Mouse (Mus musculus): Measurements from ENCODE around the gene Sympk. TPM values are rescaled to one million over a fixed set of nuclear protein-coding genes. Genes with fewer than 3 reads are reported as not detected.

Gene Sympk
- total and polyA plus RNA-seq, 3 experiments = 122 to 226 TPM; not detected in 1

GRCm38 (mm10) chr7:19055108-19055507 is 30.9 kb downstream of the Sympk start:
- Histone ChIP-seq H3K79me2 (ENCODE audit: control insufficient read depth, insufficient read depth, low read length, poor library complexity) (no peaks in the 10 kb centered on the region), H3K4me3 (ENCODE audit: control insufficient read depth in 1 of 2, insufficient read depth in 1 of 2, low read depth in 2 of 2, low read length in 2 of 2) (no peak overlapping the region), H3K27me3 (ENCODE audit: control insufficient read depth in 1 of 2, insufficient read depth in 2 of 2, low read length in 2 of 2) (no peaks in the 10 kb centered on the region), H3K9me3 (replicated peaks; ENCODE audit: insufficient read depth, low read length) (no peaks in the 10 kb centered on the region), H3K4me1 (ENCODE audit: control insufficient read depth in 1 of 2, insufficient read depth in 2 of 2, low read length in 2 of 2) (no peaks in the 10 kb centered on the region), H3K27ac (ENCODE audit: control insufficient read depth, low read depth, low read length) (no peak overlapping the region), H3K9ac (ENCODE audit: control insufficient read depth, low read depth, low read length, poor library complexity, severe bottlenecking) (no peak overlapping the region), H3K36me3 (ENCODE audit: control insufficient read depth in 1 of 2, insufficient read depth in 2 of 2, low read length in 2 of 2) (no peaks in the 10 kb centered on the region)
- TF ChIP-seq ZNF384 (IDR thresholded peaks at IDR 0.05; ENCODE audit: low read depth, low read length) = no peak
- no peak for TF ChIP-seq RCOR1 (IDR thresholded peaks at IDR 0.05; ENCODE audit: low read depth, low read length)
- TF ChIP-seq POLR2AphosphoS2 (IDR thresholded peaks at IDR 0.05; ENCODE audit: low read length) = no peak
- no peak for TF ChIP-seq USF1 (IDR thresholded peaks at IDR 0.05; ENCODE audit: low read depth, low read length)
- no peak for TF ChIP-seq MEF2A (IDR thresholded peaks at IDR 0.05; ENCODE audit: extremely low read depth, insufficient replicate concordance, low read depth, low read length, poor library complexity, severe bottlenecking)
- no peak for DNase-seq (ENCODE audit: low read depth, low spot score)

GRCm38 (mm10) chr7:19057405-19057804 is 33.2 kb downstream of the Sympk start:
- Histone ChIP-seq H3K79me2 (ENCODE audit: control insufficient read depth, insufficient read depth, low read length, poor library complexity) (no peaks in the 10 kb centered on the region), H3K9ac (ENCODE audit: control insufficient read depth, low read depth, low read length, poor library complexity, severe bottlenecking) (no peak overlapping the region), H3K4me3 (ENCODE audit: control insufficient read depth in 1 of 2, insufficient read depth in 1 of 2, low read depth in 2 of 2, low read length in 2 of 2) (no peak overlapping the region), H3K36me3 (ENCODE audit: control insufficient read depth in 1 of 2, insufficient read depth in 2 of 2, low read length in 2 of 2) (no peaks in the 10 kb centered on the region), H3K27me3 (ENCODE audit: control insufficient read depth in 1 of 2, insufficient read depth in 2 of 2, low read length in 2 of 2) (no peaks in the 10 kb centered on the region), H3K27ac (ENCODE audit: control insufficient read depth, low read depth, low read length) (no peak overlapping the region), H3K4me1 (ENCODE audit: control insufficient read depth in 1 of 2, insufficient read depth in 2 of 2, low read length in 2 of 2) (no peaks in the 10 kb centered on the region), H3K9me3 (replicated peaks; ENCODE audit: insufficient read depth, low read length) (no peaks in the 10 kb centered on the region)
- no peak for DNase-seq (ENCODE audit: low read depth, low spot score)
- no peak for TF ChIP-seq TAL1 (IDR thresholded peaks at IDR 0.05; ENCODE audit: low read length)
- no peak for TF ChIP-seq MEF2A (IDR thresholded peaks at IDR 0.05; ENCODE audit: extremely low read depth, insufficient replicate concordance, low read depth, low read length, poor library complexity, severe bottlenecking)
- TF ChIP-seq UBTF (IDR thresholded peaks at IDR 0.05; ENCODE audit: borderline replicate concordance, insufficient read depth, low read depth, low read length) = no peak
- TF ChIP-seq SIN3A (IDR thresholded peaks at IDR 0.05; ENCODE audit: low read length) = no peak
- TF ChIP-seq TCF12 (IDR thresholded peaks at IDR 0.05; ENCODE audit: low read depth, low read length) = no peak
- TF ChIP-seq KAT2A (conservative IDR thresholded peaks at IDR 0.05; ENCODE audit: low read depth, low read length) = no peak
- no peak for TF ChIP-seq USF2 (IDR thresholded peaks at IDR 0.05; ENCODE audit: borderline replicate concordance in 1 of 2, insufficient read depth in 1 of 2, low read depth in 1 of 2, low read length in 2 of 2)
- no peak for TF ChIP-seq GABPA (IDR thresholded peaks at IDR 0.05; ENCODE audit: low read depth, low read length)
- no peak for TF ChIP-seq RCOR1 (IDR thresholded peaks at IDR 0.05; ENCODE audit: low read depth, low read length)

GRCm38 (mm10) chr7:19065896-19066295 is 41.7 kb downstream of the Sympk start:
- Histone ChIP-seq H3K9me3 (replicated peaks; ENCODE audit: insufficient read depth, low read length) (no peaks in the 10 kb centered on the region), H3K27me3 (ENCODE audit: control insufficient read depth in 1 of 2, insufficient read depth in 2 of 2, low read length in 2 of 2) (no peaks in the 10 kb centered on the region), H3K36me3 (ENCODE audit: control insufficient read depth in 1 of 2, insufficient read depth in 2 of 2, low read length in 2 of 2) (no peaks in the 10 kb centered on the region), H3K9ac (ENCODE audit: control insufficient read depth, low read depth, low read length, poor library complexity, severe bottlenecking) (no peak overlapping the region), H3K27ac (ENCODE audit: control insufficient read depth, low read depth, low read length) (no peak overlapping the region), H3K79me2 (ENCODE audit: control insufficient read depth, insufficient read depth, low read length, poor library complexity) (no peaks in the 10 kb centered on the region), H3K4me1 (ENCODE audit: control insufficient read depth in 1 of 2, insufficient read depth in 2 of 2, low read length in 2 of 2) (no peaks in the 10 kb centered on the region), H3K4me3 (ENCODE audit: control insufficient read depth in 1 of 2, insufficient read depth in 1 of 2, low read depth in 2 of 2, low read length in 2 of 2) (no peak overlapping the region)
- no peak for TF ChIP-seq RAD21 (IDR thresholded peaks at IDR 0.05; ENCODE audit: low read depth, low read length)
- no peak for TF ChIP-seq RCOR1 (IDR thresholded peaks at IDR 0.05; ENCODE audit: low read depth, low read length)
- TF ChIP-seq MAFK (IDR thresholded peaks at IDR 0.05; ENCODE audit: borderline replicate concordance, low read depth, low read length) = no peak
- no peak for TF ChIP-seq TCF12 (IDR thresholded peaks at IDR 0.05; ENCODE audit: low read depth, low read length)
- no peak for TF ChIP-seq MYC (IDR thresholded peaks at IDR 0.05; ENCODE audit: low read depth, low read length)
- no peak for TF ChIP-seq ZMIZ1 (IDR thresholded peaks at IDR 0.05; ENCODE audit: low read depth, low read length)
- no peak for TF ChIP-seq GATA1 (IDR thresholded peaks at IDR 0.05; ENCODE audit: low read depth, low read length)
- TF ChIP-seq KAT2A (conservative IDR thresholded peaks at IDR 0.05; ENCODE audit: low read depth, low read length) = no peak
- TF ChIP-seq NRF1 (IDR thresholded peaks at IDR 0.05; ENCODE audit: insufficient read depth, low read depth, low read length, poor library complexity, severe bottlenecking) = no peak
- no peak for TF ChIP-seq EP300 (IDR thresholded peaks at IDR 0.05; ENCODE audit: low read depth in 1 of 2, low read length in 2 of 2)
- no peak for TF ChIP-seq MAZ (IDR thresholded peaks at IDR 0.05; ENCODE audit: low read depth, low read length)
- TF ChIP-seq POLR2AphosphoS2 (IDR thresholded peaks at IDR 0.05; ENCODE audit: low read length) = no peak
- no peak for TF ChIP-seq MEF2A (IDR thresholded peaks at IDR 0.05; ENCODE audit: extremely low read depth, insufficient replicate concordance, low read depth, low read length, poor library complexity, severe bottlenecking)
- no peak for TF ChIP-seq JUND (IDR thresholded peaks at IDR 0.05; ENCODE audit: low read depth, low read length)
- TF ChIP-seq MAX (IDR thresholded peaks at IDR 0.05; ENCODE audit: low read length) = no peak
- TF ChIP-seq CHD2 (IDR thresholded peaks at IDR 0.05; ENCODE audit: low read length) = no peak
- DNase-seq (ENCODE audit: low read depth, low spot score) = no peak

Measured in MEL (cell line).